Mouse (Mus musculus): ENCODE results near the gene Lmo4. TPM values are rescaled to one million over a fixed set of nuclear protein-coding genes. Genes with fewer than 3 reads are reported as not detected.

Gene Lmo4
- polyA plus RNA-seq, 1 experiment from 2014 or later = 75.9 TPM

DNA sequence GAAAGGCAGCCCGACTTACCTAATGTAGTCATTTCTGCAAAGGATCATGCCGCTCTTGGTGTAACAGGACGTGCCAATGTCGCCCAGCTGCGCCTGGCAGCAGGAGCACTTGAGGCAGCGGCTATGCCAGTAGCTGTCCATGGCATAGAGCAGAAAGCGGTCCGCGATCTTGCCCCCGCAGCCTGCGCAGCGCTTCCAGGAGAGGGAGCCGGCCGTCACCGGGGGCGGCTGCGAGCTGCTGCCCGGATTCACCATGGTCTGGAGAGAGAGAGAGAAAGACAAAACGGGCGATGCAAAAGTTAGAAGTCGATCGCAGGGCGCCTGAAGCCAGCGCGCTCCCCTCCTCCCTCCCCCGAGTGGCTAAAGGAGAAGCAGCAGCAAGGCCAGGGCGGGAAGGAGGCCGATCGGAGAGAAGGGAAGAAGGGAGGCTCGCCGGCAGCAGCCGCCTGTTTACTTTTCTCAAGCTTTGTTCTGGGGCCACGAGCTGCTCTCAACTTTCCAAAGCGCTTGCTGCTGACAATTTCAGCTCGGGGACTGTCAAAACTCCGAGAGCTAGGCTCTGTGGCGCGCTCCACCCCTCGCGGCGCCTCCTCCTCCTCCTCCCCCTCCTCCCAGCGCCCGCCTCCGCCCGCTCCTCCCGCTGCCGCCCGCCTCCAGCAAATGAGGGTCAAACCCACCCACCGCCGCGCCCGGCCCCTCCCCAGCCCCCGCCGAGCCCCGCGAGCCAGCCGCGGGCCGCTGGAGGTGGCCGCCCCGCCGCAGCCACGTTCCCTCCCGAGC is 3.0 kb downstream of the Lmo4 start:
- Histone ChIP-seq H3K36me3 (replicated peaks) (no peaks in the 10 kb centered on the region), H3K4me1 (peaks cover 58% of the 10 kb centered on the region), H3K9me3 (no peaks in the 10 kb centered on the region), H3K27me3 (replicated peaks) (0 out of 2 replicates have a peak, but pooled peaks cover 3% of the 10 kb centered on the region), H3K9ac (peak overlapping the region; percentile 63), H3K4me2 (peak overlapping the region; percentile 92), H3K4me3 (peak overlapping the region; percentile 81), H3K27ac (peak overlapping the region; percentile 79)
- WGBS = under 1% methylated on average over 60 of the region's 64 CpGs
- ATAC-seq (replicated peaks) = 0 out of 2 replicates have a peak, but pooled peaks have one; percentile 4

DNA sequence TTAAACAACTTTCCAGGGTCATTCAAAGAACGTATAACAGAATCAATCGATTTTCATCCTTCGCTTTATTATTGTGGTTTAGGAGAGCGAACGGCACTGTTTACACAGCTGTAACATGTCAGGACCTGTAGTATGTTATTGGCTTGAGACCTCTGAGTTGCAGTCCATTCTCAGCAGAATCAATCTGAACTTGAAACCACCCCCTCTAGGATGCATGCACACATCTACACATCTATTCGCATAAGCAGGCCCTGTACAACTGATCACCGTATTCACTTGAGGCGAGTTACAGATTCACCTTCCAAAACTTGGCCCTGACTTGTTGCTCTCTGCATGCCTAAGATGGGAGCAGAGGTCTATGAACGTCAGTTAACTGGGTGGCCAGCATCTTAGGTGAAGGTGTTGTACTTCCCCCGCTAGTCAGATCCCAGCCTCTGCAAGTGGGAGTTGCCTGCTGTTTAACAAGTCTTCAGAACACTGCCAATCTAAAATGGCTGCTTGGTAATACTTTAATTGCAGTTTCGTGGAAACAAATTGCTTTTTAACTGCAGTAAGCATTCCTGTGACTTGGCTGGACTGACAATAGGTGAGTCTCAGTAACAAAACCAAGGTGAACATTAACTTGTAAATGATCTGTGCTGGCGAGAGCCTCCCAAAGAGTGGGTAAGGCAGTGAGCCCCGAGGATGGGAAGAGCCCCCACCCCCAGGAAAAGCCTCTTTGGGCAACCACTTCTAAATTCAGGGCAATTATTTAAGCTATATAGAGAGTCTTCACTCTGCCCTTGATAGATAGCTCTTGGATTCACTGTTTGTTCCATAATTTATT is 19.5 kb downstream of the Lmo4 start:
- Histone ChIP-seq H3K27ac (no peak overlapping the region), H3K4me2 (no peak overlapping the region), H3K9ac (no peak overlapping the region), H3K27me3 (replicated peaks) (no peaks in the 10 kb centered on the region), H3K4me1 (no peaks in the 10 kb centered on the region), H3K9me3 (no peaks in the 10 kb centered on the region), H3K36me3 (replicated peaks) (peaks cover 3% of the 10 kb centered on the region; the same call in 1 of the 2 replicates), H3K4me3 (no peak overlapping the region)
- ATAC-seq (replicated peaks) = no peak
- 85% methylated on average over 13 of the region's 13 CpGs for WGBS

DNA sequence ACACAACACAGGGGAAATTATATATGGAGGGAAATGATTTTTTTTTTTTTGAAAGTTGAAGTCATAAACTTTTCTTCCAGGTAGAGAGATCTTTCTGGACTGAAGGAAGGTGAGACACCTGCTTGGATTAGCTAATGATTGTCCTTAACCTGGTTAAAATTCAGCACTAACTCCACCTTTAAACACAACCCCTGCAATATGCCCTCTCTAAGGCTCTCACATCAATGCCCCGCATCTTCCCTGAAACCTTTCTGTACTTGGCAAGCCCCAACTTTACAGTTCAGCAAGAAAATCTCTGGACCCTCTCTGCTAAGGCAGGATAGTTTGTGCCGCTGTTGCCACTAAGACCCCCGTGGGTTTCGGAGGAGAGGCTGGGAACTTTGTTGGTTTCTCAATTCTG is 20.1 kb downstream of the Lmo4 start:
- no peaks in the 10 kb centered on the region for H3K4me1 ChIP-seq
- H3K9me3 ChIP-seq = no peaks in the 10 kb centered on the region
- H3K4me3 ChIP-seq = no peak overlapping the region
- no peaks in the 10 kb centered on the region for H3K27me3 ChIP-seq (replicated peaks)
- H3K27ac ChIP-seq = no peak overlapping the region
- no peak for ATAC-seq (replicated peaks)
- H3K9ac ChIP-seq = no peak overlapping the region
- H3K4me2 ChIP-seq = no peak overlapping the region
- H3K36me3 ChIP-seq (replicated peaks) = peaks cover 3% of the 10 kb centered on the region; the same call in 1 of the 2 replicates
- 87% methylated on average over 4 of the region's 4 CpGs for WGBS

DNA sequence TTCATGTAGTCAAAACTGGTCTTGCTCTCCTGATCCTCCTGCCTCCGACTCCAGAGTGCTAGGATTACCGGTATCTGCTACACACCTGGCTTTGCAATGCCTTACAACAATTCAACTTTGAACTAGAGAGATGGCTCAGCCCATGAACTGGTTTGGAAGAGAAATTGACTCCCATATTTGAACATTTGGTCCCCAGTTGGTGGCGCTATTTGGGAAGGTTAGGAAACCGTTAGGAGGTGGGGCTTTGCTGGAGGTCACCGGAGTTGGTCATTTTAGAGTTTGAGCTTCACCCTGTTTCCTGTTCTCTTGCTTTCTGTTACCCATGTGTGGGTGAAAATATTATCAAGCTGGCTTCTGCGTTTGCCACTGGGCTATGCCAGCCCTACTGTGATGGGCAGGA is 22.8 kb downstream of the Lmo4 start:
- no peak for ATAC-seq (replicated peaks)
- no peak overlapping the region for H3K9ac ChIP-seq
- 81% methylated on average over 6 of the region's 6 CpGs for WGBS
- H3K4me2 ChIP-seq = no peak overlapping the region
- H3K27ac ChIP-seq = no peak overlapping the region
- H3K36me3 ChIP-seq (replicated peaks) = no peaks in the 10 kb centered on the region
- H3K4me1 ChIP-seq = no peaks in the 10 kb centered on the region
- no peaks in the 10 kb centered on the region for H3K27me3 ChIP-seq (replicated peaks)
- no peaks in the 10 kb centered on the region for H3K9me3 ChIP-seq
- H3K4me3 ChIP-seq = no peak overlapping the region

DNA sequence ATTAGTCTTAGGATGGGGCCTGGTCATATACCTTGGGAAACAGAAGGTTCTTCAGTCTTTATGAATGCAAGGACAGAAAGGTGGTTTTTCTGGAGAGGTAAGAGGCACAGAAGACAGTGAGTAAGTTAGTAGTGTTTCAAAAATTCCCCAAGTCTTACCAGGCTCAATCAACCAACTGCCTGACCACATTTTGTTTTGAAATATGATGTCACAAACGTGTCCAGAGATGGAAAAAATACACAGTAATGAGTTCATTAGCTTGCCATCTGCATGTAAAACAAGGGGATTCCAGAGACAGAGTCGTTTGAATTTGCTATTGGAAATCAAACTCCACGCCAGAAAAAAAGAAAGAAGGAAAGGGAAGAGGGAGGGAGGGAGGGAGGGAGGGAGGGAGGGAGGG is 26.1 kb downstream of the Lmo4 start:
- Histone ChIP-seq H3K27ac (no peak overlapping the region), H3K9me3 (no peaks in the 10 kb centered on the region), H3K9ac (no peak overlapping the region), H3K36me3 (replicated peaks) (no peaks in the 10 kb centered on the region), H3K4me2 (no peak overlapping the region), H3K4me3 (no peak overlapping the region), H3K27me3 (replicated peaks) (no peaks in the 10 kb centered on the region), H3K4me1 (no peaks in the 10 kb centered on the region)
- WGBS = 66% methylated on average over 3 of the region's 3 CpGs
- no peak for ATAC-seq (replicated peaks)

DNA sequence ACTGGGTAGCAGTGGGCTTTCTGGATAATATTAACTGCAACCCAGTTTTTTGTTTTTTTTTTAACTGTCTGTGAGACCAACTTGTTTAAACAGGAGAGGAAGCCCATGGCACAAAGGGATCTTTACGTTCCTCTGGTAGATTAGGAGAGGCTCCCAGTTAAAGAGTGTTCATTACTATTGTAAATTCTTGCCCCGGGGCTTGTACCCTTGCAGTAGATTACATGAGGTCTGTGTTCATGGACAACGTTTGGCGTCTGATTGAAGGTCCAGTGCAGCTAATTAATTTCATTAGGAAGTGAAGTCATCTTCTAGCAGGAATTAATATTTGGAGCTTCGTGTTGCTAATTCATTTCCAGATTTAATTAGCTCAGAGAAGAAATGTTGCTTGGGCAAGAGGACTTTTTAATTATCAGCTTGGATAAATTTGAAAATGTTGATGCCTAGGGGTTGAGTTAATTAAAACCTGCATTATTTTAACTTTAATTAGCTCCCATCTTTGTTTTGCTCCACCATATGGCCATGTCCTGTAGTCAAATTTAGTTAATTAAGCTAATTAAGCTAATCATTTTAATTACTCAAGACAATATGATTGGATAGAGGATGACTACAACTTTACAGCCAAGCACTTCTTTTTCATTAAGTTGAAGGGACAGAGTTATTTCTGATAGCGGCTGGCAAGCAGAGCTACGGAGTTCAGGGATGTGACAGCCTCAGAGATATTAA is 31.0 kb downstream of the Lmo4 start:
- H3K9ac ChIP-seq = no peak overlapping the region
- WGBS = 57% methylated on average over 7 of the region's 7 CpGs
- H3K27ac ChIP-seq = no peak overlapping the region
- H3K4me3 ChIP-seq = no peak overlapping the region
- ATAC-seq (replicated peaks) = peak; percentile 66; the same call in 1 of the 2 replicates
- no peak overlapping the region for H3K4me2 ChIP-seq
- H3K4me1 ChIP-seq = no peaks in the 10 kb centered on the region
- H3K9me3 ChIP-seq = no peaks in the 10 kb centered on the region
- H3K36me3 ChIP-seq (replicated peaks) = no peaks in the 10 kb centered on the region
- no peaks in the 10 kb centered on the region for H3K27me3 ChIP-seq (replicated peaks)

DNA sequence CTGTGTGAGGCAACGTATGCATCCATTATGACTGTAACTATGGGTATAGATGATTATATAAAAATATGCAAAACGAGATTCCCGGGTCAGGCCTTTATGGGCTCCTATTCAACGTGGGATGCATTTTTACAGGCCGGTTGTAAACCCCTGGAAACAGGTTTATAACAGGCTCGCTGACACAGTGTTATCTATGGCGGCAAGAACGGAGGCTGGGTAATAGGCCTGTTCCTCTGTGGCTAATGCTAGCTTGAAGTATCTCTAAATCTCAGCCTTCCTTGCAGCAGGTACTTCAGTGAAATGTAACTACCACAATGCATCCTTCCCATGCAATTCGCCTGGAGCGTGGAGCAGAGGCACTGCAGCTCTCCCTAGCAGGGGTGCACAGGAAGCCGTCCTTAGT is 31.9 kb downstream of the Lmo4 start:
- Histone ChIP-seq H3K4me1 (no peaks in the 10 kb centered on the region), H3K27ac (no peak overlapping the region), H3K9ac (no peak overlapping the region), H3K9me3 (no peaks in the 10 kb centered on the region), H3K36me3 (replicated peaks) (no peaks in the 10 kb centered on the region), H3K4me3 (no peak overlapping the region), H3K27me3 (replicated peaks) (no peaks in the 10 kb centered on the region), H3K4me2 (no peak overlapping the region)
- ATAC-seq (replicated peaks) = no peak
- 87% methylated on average over 11 of the region's 11 CpGs for WGBS

DNA sequence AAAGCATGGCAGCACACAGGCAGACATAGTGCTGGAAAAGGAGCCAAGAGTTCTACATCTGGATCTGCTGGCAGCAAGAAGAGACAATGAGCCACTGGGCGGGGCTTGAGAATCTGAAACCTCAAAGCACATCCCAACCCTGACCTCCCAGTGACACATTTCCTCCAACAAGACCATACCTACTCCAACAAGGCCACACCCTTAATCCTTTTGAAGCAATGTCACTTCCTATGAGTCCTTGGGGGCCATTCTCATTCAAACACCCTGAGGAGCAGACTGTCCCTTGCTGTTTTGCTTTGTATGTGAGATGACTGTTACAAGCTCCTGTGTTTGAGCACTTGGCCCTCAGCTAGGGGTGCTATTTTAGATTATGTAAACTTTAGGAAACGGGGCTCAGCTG is 33.3 kb downstream of the Lmo4 start:
- WGBS = 88% methylated on average over 2 of the region's 2 CpGs
- H3K9ac ChIP-seq = no peak overlapping the region
- H3K27me3 ChIP-seq (replicated peaks) = no peaks in the 10 kb centered on the region
- H3K4me1 ChIP-seq = no peaks in the 10 kb centered on the region
- H3K4me3 ChIP-seq = no peak overlapping the region
- no peaks in the 10 kb centered on the region for H3K9me3 ChIP-seq
- H3K27ac ChIP-seq = no peak overlapping the region
- ATAC-seq (replicated peaks) = no peak
- no peak overlapping the region for H3K4me2 ChIP-seq
- H3K36me3 ChIP-seq (replicated peaks) = no peaks in the 10 kb centered on the region

DNA sequence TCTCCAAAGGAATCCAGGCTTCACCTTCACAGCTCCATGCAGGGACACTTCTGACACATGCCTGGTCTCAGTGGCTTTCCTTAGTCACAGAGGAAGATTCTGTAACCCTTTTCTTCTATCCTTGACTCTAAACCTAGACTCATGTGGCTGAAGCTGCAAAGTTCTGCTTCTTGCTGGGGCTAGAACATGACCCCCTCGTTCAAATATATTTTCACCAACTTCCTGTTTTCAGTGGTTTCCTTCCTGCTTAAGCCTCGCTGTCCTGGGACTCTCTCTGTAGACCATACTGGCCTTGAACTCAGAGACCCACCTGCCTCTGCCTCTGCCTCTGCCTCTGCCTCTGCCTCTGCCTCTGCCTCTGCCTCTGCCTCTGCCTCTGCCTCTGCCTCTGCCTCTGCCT is 34.5 kb downstream of the Lmo4 start:
- 87% methylated on average over 2 of the region's 2 CpGs for WGBS
- no peak overlapping the region for H3K4me3 ChIP-seq

DNA sequence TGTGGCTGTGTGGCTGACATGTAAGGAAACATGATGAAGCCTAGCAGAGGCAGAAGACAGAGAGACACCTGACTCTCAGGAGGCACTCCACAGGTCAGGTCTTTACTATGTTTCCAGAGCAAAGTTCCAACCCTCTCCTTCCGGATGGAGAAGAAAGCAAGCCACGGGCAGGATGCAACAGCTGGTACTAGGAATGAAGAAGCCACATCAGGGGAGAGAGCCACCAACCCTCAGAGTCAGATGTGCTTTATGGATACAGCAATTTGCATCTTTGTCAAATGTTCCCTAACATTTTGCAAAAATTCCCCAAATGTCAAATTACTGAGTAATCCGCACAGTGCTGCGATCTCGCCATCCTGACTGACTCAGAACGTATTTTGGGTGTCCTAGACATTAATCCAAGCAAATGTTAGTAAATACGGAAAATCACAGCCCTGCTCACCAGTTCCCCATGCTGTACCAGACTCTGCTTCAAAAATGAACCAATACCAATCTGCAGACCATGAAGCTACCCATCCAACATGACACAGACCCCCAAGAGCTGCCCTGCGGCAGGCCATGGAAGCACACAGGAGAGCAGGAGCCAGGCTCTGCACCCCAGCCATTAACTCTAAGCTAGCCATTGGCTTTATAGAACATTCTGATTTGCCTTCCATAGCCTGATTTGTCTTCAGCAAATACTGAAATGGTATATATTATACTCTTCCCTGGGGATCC is 38.4 kb downstream of the Lmo4 start:
- WGBS = 93% methylated on average over 8 of the region's 8 CpGs
- Histone ChIP-seq H3K4me3 (no peak overlapping the region), H3K36me3 (replicated peaks) (no peaks in the 10 kb centered on the region), H3K27ac (no peak overlapping the region), H3K27me3 (replicated peaks) (no peaks in the 10 kb centered on the region), H3K4me1 (no peaks in the 10 kb centered on the region), H3K9ac (no peak overlapping the region), H3K4me2 (no peak overlapping the region), H3K9me3 (no peaks in the 10 kb centered on the region)
- no peak for ATAC-seq (replicated peaks)

More for the DNA sequence above, 34.5 kb downstream of the Lmo4 start:
- no peak overlapping the region for H3K4me2 ChIP-seq
- H3K36me3 ChIP-seq (replicated peaks) = no peaks in the 10 kb centered on the region
- no peak overlapping the region for H3K9ac ChIP-seq
- no peaks in the 10 kb centered on the region for H3K27me3 ChIP-seq (replicated peaks)
- ATAC-seq (replicated peaks) = no peak
- H3K9me3 ChIP-seq = no peaks in the 10 kb centered on the region
- no peaks in the 10 kb centered on the region for H3K4me1 ChIP-seq
- H3K27ac ChIP-seq = no peak overlapping the region

DNA sequence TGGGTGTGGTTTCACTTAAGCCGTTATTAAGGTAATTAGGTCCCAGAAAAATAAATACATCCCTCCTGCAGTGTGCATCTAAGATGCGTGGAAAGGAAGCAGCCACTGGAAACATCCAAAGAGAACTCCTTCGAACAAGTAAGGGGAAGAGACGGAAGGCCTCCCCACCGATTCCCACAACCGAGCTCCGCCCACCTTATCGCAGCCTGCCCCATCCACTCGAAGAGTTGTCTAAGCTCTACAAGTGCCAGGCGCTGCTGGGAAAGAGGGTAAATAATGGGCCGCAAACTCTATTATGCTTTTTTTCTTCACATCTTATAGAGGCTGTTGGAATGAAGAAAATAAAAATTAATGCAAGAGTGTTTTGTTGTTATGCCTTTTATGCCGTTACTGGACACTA is 39.6 kb downstream of the Lmo4 start:
- Histone ChIP-seq H3K4me1 (no peaks in the 10 kb centered on the region), H3K4me2 (no peak overlapping the region), H3K27me3 (replicated peaks) (no peaks in the 10 kb centered on the region), H3K27ac (no peak overlapping the region), H3K9ac (no peak overlapping the region), H3K36me3 (replicated peaks) (no peaks in the 10 kb centered on the region), H3K4me3 (no peak overlapping the region), H3K9me3 (no peaks in the 10 kb centered on the region)
- WGBS = 79% methylated on average over 12 of the region's 12 CpGs
- no peak for ATAC-seq (replicated peaks)

Data from midbrain, embryonic 15.5 days (tissue).